Mouse (Mus musculus): ENCODE data around the gene Pask.
"Not testable (repeated sequence)": the region's sequence is repeated elsewhere in the genome, so short reads cannot be mapped to it uniquely, and the experiment has no call there.

DNA sequence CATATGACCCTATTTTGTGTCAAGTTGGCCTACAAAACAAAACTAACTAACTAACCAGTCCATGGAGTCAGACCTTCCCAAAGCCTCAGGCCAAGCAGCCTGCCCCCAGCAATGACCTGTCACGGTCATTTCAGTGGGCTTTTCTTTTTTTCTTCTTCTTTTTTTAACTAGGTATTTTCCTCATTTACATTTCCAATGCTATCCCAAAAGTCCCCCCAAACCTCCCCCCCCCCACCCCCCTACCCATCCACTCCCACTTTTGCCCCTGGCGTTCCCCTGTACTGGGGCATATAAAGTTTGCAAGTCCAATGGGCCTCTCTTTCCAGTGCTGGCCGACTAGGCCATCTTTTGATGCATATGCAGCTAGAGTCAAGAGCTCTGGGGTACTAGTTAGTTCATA, 48.8 kb downstream of the Pask start:
- not testable (repeated sequence) for TF ChIP-seq CTCF (IDR thresholded peaks at IDR 0.05; ENCODE audit: control insufficient read depth, insufficient read depth, insufficient read length); USF1 (IDR thresholded peaks at IDR 0.05; ENCODE audit: low read depth); MYOD1 (IDR thresholded peaks at IDR 0.05; ENCODE audit: control insufficient read depth, insufficient read length, low read depth); MAX (IDR thresholded peaks at IDR 0.05); CEBPB (IDR thresholded peaks at IDR 0.05; ENCODE audit: low read depth); FOSL1 (IDR thresholded peaks at IDR 0.05; ENCODE audit: insufficient read depth, low read length, poor library complexity, severe bottlenecking); MYOG (IDR thresholded peaks at IDR 0.05; ENCODE audit: control insufficient read depth, extremely low read depth, insufficient read length)
